Mouse (Mus musculus): ENCODE measurements around the gene Dnm2. TPM values are rescaled to one million over a fixed set of nuclear protein-coding genes. Genes with fewer than 3 reads are reported as not detected.
"Not testable (repeated sequence)": the region's sequence is repeated elsewhere in the genome, so short reads cannot be mapped to it uniquely, and the experiment has no call there.

Dnm2 gene
- total RNA-seq, 2 experiments from 2014 or later, result 62.6 to 63.8 TPM

- 0 out of 2 replicates have a peak, but pooled peaks have one; percentile 18 for ATAC-seq (replicated peaks; ENCODE audit: low FRiP score, low TSS enrichment, poor library complexity, severe bottlenecking)
Observed at GRCm38 (mm10) chr9:21496308-21497049, 71.8 kb downstream of the Dnm2 start.

- no peak for ATAC-seq (replicated peaks; ENCODE audit: low FRiP score, low TSS enrichment, poor library complexity, severe bottlenecking)
Observed at GRCm38 (mm10) chr9:21497050-21497542, 72.4 kb downstream of the Dnm2 start.

GRCm38 (mm10) chr9:21497664-21498063 is 73.0 kb downstream of the Dnm2 start:
- ATAC-seq (replicated peaks; ENCODE audit: low FRiP score, low TSS enrichment, poor library complexity, severe bottlenecking), result no peak

GRCm38 (mm10) chr9:21498284-21498902 is 73.7 kb downstream of the Dnm2 start:
- no peak for ATAC-seq (replicated peaks; ENCODE audit: low FRiP score, low TSS enrichment, poor library complexity, severe bottlenecking)

GRCm38 (mm10) chr9:21503352-21503751 is 78.6 kb downstream of the Dnm2 start:
- ATAC-seq (replicated peaks; ENCODE audit: low FRiP score, low TSS enrichment, poor library complexity, severe bottlenecking), result no peak

- ATAC-seq (replicated peaks; ENCODE audit: low FRiP score, low TSS enrichment, poor library complexity, severe bottlenecking), result no peak
Observed at GRCm38 (mm10) chr9:21505767-21506166, 81.1 kb downstream of the Dnm2 start.

GRCm38 (mm10) chr9:21507753-21508430 is 83.2 kb downstream of the Dnm2 start:
- ATAC-seq (replicated peaks; ENCODE audit: low FRiP score, low TSS enrichment, poor library complexity, severe bottlenecking), result no peak

GRCm38 (mm10) chr9:21508871-21509404 is 84.2 kb downstream of the Dnm2 start:
- no peak for ATAC-seq (replicated peaks; ENCODE audit: low FRiP score, low TSS enrichment, poor library complexity, severe bottlenecking)

- ATAC-seq (replicated peaks; ENCODE audit: low FRiP score, low TSS enrichment, poor library complexity, severe bottlenecking), result peak; percentile 88
Observed at GRCm38 (mm10) chr9:21509772-21510688, 85.3 kb downstream of the Dnm2 start, which contains the start of gene Tmed1. Gene Tmed1 (minus strand): TSS chr9:21510252.

GRCm38 (mm10) chr9:21510689-21511015 is 85.9 kb downstream of the Dnm2 start:
- ATAC-seq (replicated peaks; ENCODE audit: low FRiP score, low TSS enrichment, poor library complexity, severe bottlenecking), result no peak

GRCm38 (mm10) chr9:21511052-21511451 is 86.3 kb downstream of the Dnm2 start:
- no peak for ATAC-seq (replicated peaks; ENCODE audit: low FRiP score, low TSS enrichment, poor library complexity, severe bottlenecking)

GRCm38 (mm10) chr9:21513466-21513865 is 88.8 kb downstream of the Dnm2 start:
- ATAC-seq (replicated peaks; ENCODE audit: low FRiP score, low TSS enrichment, poor library complexity, severe bottlenecking), result no peak

GRCm38 (mm10) chr9:21517947-21518495 is 93.3 kb downstream of the Dnm2 start:
- ATAC-seq (replicated peaks; ENCODE audit: low FRiP score, low TSS enrichment, poor library complexity, severe bottlenecking), result no peak

- not testable (repeated sequence) for ATAC-seq (replicated peaks; ENCODE audit: low FRiP score, low TSS enrichment, poor library complexity, severe bottlenecking)
Observed at GRCm38 (mm10) chr9:21518690-21519089, 94.0 kb downstream of the Dnm2 start.

GRCm38 (mm10) chr9:21525142-21525936 is 100.6 kb downstream of the Dnm2 start:
- ATAC-seq (replicated peaks; ENCODE audit: low FRiP score, low TSS enrichment, poor library complexity, severe bottlenecking), result 0 out of 2 replicates have a peak, but pooled peaks have one; percentile 26

GRCm38 (mm10) chr9:21525937-21526633 is 101.4 kb downstream of the Dnm2 start, which contains the start of gene AB124611:
Gene AB124611 (plus strand): TSS chr9:21526176.
- 0 out of 2 replicates have a peak, but pooled peaks have one; percentile 40 for ATAC-seq (replicated peaks; ENCODE audit: low FRiP score, low TSS enrichment, poor library complexity, severe bottlenecking)

- no peak for ATAC-seq (replicated peaks; ENCODE audit: low FRiP score, low TSS enrichment, poor library complexity, severe bottlenecking)
Observed at GRCm38 (mm10) chr9:21526634-21526944, 101.9 kb downstream of the Dnm2 start.

Measured in megakaryocyte-erythroid progenitor cell, adult 5-6 weeks (primary cell).